Mouse (Mus musculus): ENCODE data around the gene Cntnap2.

DNA sequence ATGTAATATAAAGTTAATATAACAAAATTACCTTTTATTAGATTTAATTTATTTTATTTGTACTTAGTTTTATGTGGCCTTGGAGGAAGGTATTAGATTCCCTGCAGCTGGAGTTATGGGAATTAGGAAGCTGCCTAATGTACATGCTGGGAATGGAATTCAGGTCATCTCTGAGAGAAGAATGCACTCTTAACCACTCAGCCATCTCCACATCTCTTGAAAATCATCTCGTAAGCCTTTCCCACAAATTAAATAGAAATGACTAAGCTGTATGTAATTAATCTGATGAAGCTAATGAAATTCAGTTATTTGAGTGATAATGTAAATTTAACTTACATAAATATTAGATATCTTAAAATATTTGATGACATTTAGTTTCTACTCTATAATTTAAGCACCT is 826.3 kb downstream of the Cntnap2 start:
- no peak for TF ChIP-seq GATA1 (IDR thresholded peaks at IDR 0.05; ENCODE audit: low read length)
- no peak for TF ChIP-seq TAL1 (IDR thresholded peaks at IDR 0.05; ENCODE audit: low read length)

Data from erythroblast, embryonic 14.5 days (primary cell).